In genomic region chr11:117671626-117672025, GRCm38 (mm10) we compare ENCODE assay signal across 30 mouse cellular contexts. TPM values are rescaled to one million over a fixed set of nuclear protein-coding genes. Genes with fewer than 3 reads are reported as not detected.
A peak's percentile ranks its signal among the peaks of the same experiment; 100 is the strongest.
DNase-seq lines count a peak whose midpoint lies in the region; ATAC-seq and TF ChIP-seq lines count a peak whose summit lies in the region.
"Had no signal": no experiment of that assay in that cellular context is flagged by ENCODE, and none has a peak within 500 bp of the region (broad histone marks: within the 10 kb centered on the region; RNA-seq: fewer than 3 reads in every experiment).

No protein-coding gene starts in this region.

- TF ChIP-seq CTCF in thymus, adult 2 months (IDR thresholded peaks at IDR 0.05; ENCODE audit: borderline replicate concordance, control insufficient read depth, extremely low read depth, insufficient read depth, low read length, poor library complexity), result no peak

- WGBS in heart, embryonic 11.5 days (ENCODE audit: insufficient replicate concordance), result 88% methylated on average over 5 of the region's 5 CpGs
- WGBS in thymus, adult 2 months, result 13% methylated on average over 5 of the region's 5 CpGs

- no peak overlapping the region for H3K4me2 ChIP-seq in heart, embryonic 11.5 days
- H3K4me2 ChIP-seq: embryonic facial prominence, embryonic 12.5 days; embryonic facial prominence, embryonic 15.5 days; heart, embryonic 12.5 days; heart, embryonic 15.5 days; hindbrain, embryonic 14.5 days had no signal

- no peak for ATAC-seq in heart, embryonic 11.5 days (replicated peaks; ENCODE audit: insufficient number of reproducible peaks, low FRiP score, low TSS enrichment)
- ATAC-seq in inflammation-experienced regulatory T-cells, adult 6 months, result peak; percentile 14
- ATAC-seq: forebrain, embryonic 14.5 days; forebrain, postnatal 0 days; intestine, embryonic 16.5 days; Patski had no signal

- H3K27me3 ChIP-seq in heart, embryonic 11.5 days (ENCODE audit: control insufficient read depth, insufficient read depth, low read length), result no peaks in the 10 kb centered on the region
- H3K27me3 ChIP-seq in thymus, adult 2 months (ENCODE audit: control insufficient read depth, insufficient read depth, low read length), result no peaks in the 10 kb centered on the region
- H3K27me3 ChIP-seq: CH12.LX; embryonic facial prominence, embryonic 12.5 days; embryonic facial prominence, embryonic 15.5 days; heart, embryonic 12.5 days; heart, embryonic 15.5 days; Patski had no signal

- H3K27ac ChIP-seq in heart, embryonic 11.5 days (ENCODE audit: low read depth, low read length), result no peak overlapping the region
- peak overlapping the region; percentile 82 for H3K27ac ChIP-seq in thymus, adult 2 months (ENCODE audit: control insufficient read depth, insufficient read depth, low read length)
- H3K27ac ChIP-seq: embryonic facial prominence, embryonic 12.5 days; embryonic facial prominence, embryonic 15.5 days; gastrocnemius, adult 2 months; heart, embryonic 15.5 days; hindbrain, embryonic 10.5 days; hindbrain, embryonic 14.5 days had no signal

- peak; percentile 6 for DNase-seq in heart, adult 11 months
- no peak for DNase-seq in thymus, adult 2 months
- DNase-seq in thymus, postnatal 36 days, result no peak
- DNase-seq in CD4-positive, CD25-positive, alpha-beta regulatory T cell, adult 2 months (ENCODE audit: low read depth, low spot score), result peak; percentile 31
- DNase-seq in lung, postnatal 10 days, result no peak
- no peak for DNase-seq in adrenal gland, adult 2 months
- DNase-seq: adrenal gland, postnatal 14 days; B cell, adult 2 months; cerebellum, adult 11 months; cerebellum, adult 2 months; cerebellum, adult 9-11 months; cerebellum, postnatal 25 days; forebrain, postnatal 0 days; gastrocnemius, adult 2 months; gastrocnemius, postnatal 36 days; heart, postnatal 10 days; heart, postnatal 36 days had no signal

- peaks cover 18% of the 10 kb centered on the region for H3K4me1 ChIP-seq in heart, embryonic 11.5 days (ENCODE audit: control insufficient read depth, insufficient read depth, low read length)
- H3K4me1 ChIP-seq in thymus, adult 2 months (replicated peaks; ENCODE audit: control insufficient read depth, insufficient read depth, low read length), result peaks cover 10% of the 10 kb centered on the region

- H3K9ac ChIP-seq in heart, embryonic 11.5 days (ENCODE audit: low read depth, low read length), result no peak overlapping the region
- H3K9ac ChIP-seq: embryonic facial prominence, embryonic 12.5 days; embryonic facial prominence, embryonic 15.5 days; forebrain, postnatal 0 days; heart, embryonic 12.5 days; heart, embryonic 15.5 days; hindbrain, embryonic 14.5 days had no signal

- no peak overlapping the region for H3K4me3 ChIP-seq in heart, embryonic 11.5 days (ENCODE audit: low read depth, low read length)
- no peak overlapping the region for H3K4me3 ChIP-seq in thymus, adult 2 months (ENCODE audit: control insufficient read depth, insufficient read depth, low read length)
- H3K4me3 ChIP-seq: embryonic facial prominence, embryonic 12.5 days; embryonic facial prominence, embryonic 15.5 days; gastrocnemius, adult 2 months; heart, embryonic 12.5 days; heart, embryonic 15.5 days; hindbrain, embryonic 10.5 days had no signal

- TF ChIP-seq POLR2A in thymus, adult 2 months (IDR thresholded peaks at IDR 0.05; ENCODE audit: control insufficient read depth, extremely low read depth, insufficient read depth, low read length, poor library complexity), result no peak

- H3K9me3 ChIP-seq in heart, embryonic 11.5 days (replicated peaks; ENCODE audit: control insufficient read depth, low read length), result no peaks in the 10 kb centered on the region
- H3K9me3 ChIP-seq: embryonic facial prominence, embryonic 15.5 days; G1E; heart, embryonic 12.5 days; heart, embryonic 15.5 days had no signal

- no peaks in the 10 kb centered on the region for H3K36me3 ChIP-seq in heart, embryonic 11.5 days (ENCODE audit: control insufficient read depth, insufficient read depth, low read length)
- H3K36me3 ChIP-seq in thymus, adult 2 months (ENCODE audit: control insufficient read depth, insufficient read depth, low read length), result no peaks in the 10 kb centered on the region
- H3K36me3 ChIP-seq: embryonic facial prominence, embryonic 12.5 days; heart, embryonic 12.5 days; heart, embryonic 15.5 days had no signal

RNA-seq across cellular contexts. Expression of gene Tnrc6c, which starts 17.5 kb away (rescaled TPM):
- polyA plus RNA-seq in heart, embryonic 11.5 days (2014; fragmentation: Nextera tagmentation; extraction: Ambion mirVana), result 7.0 and 8.1 TPM in 2 replicates
- polyA plus RNA-seq in thymus, adult 2 months (2012; rRNA removed), result 75.0 and 89.7 TPM in 2 replicates
- 10 to 100 TPM; 10.8 to 19.2 (median 17.4) TPM for polyA plus RNA-seq in inflammation-experienced regulatory T-cells, adult 6 months (2017; shearing (Covaris generic))
- total RNA-seq in adrenal gland, adult 2 months (2021), result 10 to 100 TPM; 21.1 to 24.6 TPM
- 17.0 and 17.1 TPM in 2 replicates for polyA plus RNA-seq in adrenal gland, adult 2 months (2012; rRNA removed)

Comparison
In these comparisons a context has a peak if more than half of its experiments do, and no peak if none do; other contexts are left out.
1. DNase-seq: peak in heart, adult 11 months (single experiment) and CD4-positive, CD25-positive, alpha-beta regulatory T cell, adult 2 months (single experiment); none in thymus, adult 2 months (single experiment), thymus, postnatal 36 days (0 of 2), lung, postnatal 10 days (single experiment) and adrenal gland, adult 2 months (single experiment).